Mouse (Mus musculus): ENCODE measurements around the gene Tmppe.

The Tmppe gene

DNA sequence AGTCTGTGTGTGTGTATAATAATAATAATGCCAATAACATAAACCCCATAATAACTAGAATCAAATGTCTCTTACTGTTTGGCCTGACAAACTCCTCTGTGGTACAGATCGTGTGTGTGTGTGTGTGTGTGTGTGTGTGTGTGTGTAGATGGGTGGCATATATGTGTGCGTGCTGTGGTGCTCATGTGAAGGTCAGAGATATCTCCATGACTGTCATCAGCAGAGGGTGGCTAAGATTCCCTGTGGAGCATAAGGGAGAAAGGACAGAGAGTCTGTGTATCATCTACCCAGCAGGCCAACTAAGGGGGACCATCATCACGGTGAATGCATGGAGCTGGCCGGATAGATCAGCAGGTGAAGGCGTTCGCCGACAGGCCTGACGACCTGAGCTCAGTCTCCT is 46.0 kb downstream of the Tmppe start:
- no peak for DNase-seq

DNA sequence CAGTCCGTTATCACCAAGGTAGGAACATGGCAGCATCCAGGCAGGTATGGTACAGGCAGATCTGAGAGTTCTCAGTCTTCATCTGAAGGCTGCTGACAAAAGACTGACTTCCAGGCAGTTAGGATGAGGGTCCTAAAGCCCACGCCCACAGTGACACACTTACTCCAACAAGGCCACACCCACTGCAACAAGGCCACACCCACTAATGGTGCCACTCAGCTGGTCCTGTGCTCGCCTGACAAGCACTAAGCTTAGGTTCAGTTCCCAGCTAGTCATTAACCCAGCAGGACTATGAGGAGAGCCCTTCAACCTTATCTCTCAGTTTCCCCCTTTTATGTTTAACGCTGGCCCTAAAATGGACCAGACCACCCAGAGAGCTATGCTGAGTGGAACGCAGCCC is 47.8 kb downstream of the Tmppe start:
- DNase-seq: no peak

- DNase-seq: no peak
These were observed 48.3 kb downstream of the Tmppe start for GRCm38 (mm10) chr9:114449120-114449754.

DNA sequence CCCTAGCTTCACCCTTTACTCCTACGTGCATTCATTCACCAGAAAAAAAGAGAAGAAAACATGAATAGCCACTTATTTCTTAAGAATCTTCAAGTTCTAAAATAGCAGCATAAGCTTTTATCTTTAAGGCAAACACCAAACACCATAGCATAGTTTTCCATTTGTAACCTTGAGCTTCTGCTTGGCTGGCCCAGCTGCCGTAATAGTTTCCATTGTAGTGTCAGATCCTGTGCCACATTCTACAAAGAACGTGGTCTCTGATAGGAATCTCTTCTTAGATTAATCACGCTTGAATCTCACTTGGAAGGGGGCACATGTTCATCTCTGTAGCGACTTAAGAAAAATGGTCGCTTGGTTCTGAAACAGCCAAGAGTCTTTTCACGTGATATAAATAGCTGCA is 50.7 kb downstream of the Tmppe start:
- peak; percentile 25 for DNase-seq

- peak; percentile 59 for DNase-seq
These were observed 51.5 kb downstream of the Tmppe start for GRCm38 (mm10) chr9:114452418-114452817.

- no peak for DNase-seq
These were observed 54.5 kb downstream of the Tmppe start for GRCm38 (mm10) chr9:114455420-114455819.

Data from thymus, postnatal 25 days (tissue).